Mouse (Mus musculus): ENCODE measurements at regions not wholly inside any gene's neighbourhood (a gene's known extent, or its start where the extent isn't known, plus 50 kb on each side); places are given as distances from the start of the nearest gene placed in this dataset.
"Not testable (repeated sequence)": the region's sequence is repeated elsewhere in the genome, so short reads cannot be mapped to it uniquely, and the experiment has no call there.

DNA sequence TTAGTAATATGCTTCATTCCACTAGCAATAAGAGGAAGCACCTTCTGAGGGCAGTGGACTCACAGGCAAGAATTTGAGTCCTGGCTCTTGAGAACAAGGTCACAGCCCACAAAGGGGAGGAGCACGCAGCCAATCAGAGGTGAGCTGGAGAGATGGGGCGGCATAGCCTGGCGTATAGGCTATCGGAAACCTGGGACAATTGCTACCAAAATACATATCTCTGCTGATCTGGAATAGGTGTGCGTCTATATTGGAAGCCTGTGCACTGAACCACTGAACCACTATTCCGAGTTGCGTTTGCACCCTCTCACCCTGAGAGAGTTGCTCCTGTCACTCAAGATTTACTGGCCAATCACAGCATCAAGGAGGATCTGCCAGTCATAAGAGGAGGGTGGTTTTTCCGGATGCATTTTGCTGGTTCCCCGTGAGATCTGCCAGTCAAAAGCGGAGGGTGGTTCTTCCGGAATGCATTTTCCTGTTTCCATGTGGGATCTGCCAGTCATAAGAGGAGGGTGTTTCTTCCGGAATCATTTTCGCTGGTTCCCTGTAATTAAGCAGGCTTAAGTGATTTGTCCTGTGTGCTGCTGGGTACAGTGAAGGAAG lies 80.1 kb upstream of the Riok2 start:
- DNase-seq (ENCODE audit: low spot score), result peak; percentile 25

GRCm38 (mm10) chr17:17295037-17295436 lies 79.1 kb upstream of the Riok2 start:
- not testable (repeated sequence) for DNase-seq (ENCODE audit: low spot score)

DNA sequence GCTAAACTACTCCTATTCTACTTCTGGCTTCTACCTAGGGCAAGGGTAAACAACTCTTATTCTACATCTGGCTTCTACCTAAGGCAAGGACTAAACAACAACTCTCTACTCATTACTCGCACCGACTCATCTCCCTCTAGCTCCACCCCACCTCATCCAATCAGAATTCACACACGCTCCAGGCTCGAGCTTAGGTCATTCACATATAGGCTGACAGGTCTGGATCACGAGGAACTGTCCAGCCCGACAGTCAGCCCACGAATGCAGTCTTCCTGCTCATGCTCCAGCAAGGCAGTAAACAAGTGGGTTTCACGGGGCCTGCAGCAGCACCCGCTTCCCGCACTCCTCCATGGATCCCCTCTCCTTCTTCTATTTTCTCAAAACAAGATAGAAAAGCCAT lies 70.6 kb upstream of the Riok2 start:
- DNase-seq (ENCODE audit: low spot score), result not testable (repeated sequence)

All from urinary bladder, postnatal 10 days (tissue).